Mouse (Mus musculus) CH12.LX (cell line): ENCODE data around the gene Tlr9.

Experiments used
- MYC ChIP-seq: IDR thresholded peaks from 2 replicates; pipeline ENCODE4 v1.6.1; 2011; ENCODE audit warnings: low read depth, mild to moderate bottlenecking, improper control_type of control experiment, low read length
- ZKSCAN1 ChIP-seq: IDR thresholded peaks from 2 replicates; pipeline ENCODE4 v1.6.1; 2012; ENCODE audit warnings: low read depth, inconsistent platforms, low read length, improper control_type of control experiment, borderline replicate concordance

- no peak for TF ChIP-seq MYC
- TF ChIP-seq ZKSCAN1: no peak
Observed at GRCm38 (mm10) chr9:106212594-106212981, 9.8 kb upstream of the Tlr9 start.
